Comparison of ENCODE assay signal across 26 mouse cellular contexts in the genomic region with DNA sequence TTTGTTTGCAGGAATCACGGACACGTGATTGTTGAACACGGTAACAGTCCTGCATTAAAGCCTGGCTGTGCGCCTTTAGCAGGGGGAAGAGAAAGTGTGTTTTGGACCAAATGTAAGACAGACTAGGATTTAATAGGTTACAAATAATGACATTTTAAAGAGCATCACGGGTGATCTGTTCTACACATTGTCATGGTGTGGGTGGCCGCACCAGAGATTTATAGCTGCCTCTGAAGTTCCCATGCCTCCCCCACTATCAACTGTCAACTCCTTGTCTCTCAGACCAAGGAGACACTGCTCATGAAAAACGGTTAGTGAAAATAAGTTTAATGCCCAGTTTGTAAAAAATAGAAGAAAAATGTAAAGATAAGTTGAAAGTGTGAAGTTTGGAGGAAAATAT.
"Had no signal": no experiment of that assay in that cellular context is flagged by ENCODE, and none has a peak within 500 bp of the region (broad histone marks: within the 10 kb centered on the region; RNA-seq: fewer than 3 reads in every experiment).

No protein-coding gene starts in this region.

- H3K4me2 ChIP-seq: heart, embryonic 12.5 days; hindbrain, embryonic 12.5 days; hindbrain, embryonic 14.5 days; intestine, embryonic 15.5 days; limb, embryonic 12.5 days; liver, embryonic 11.5 days; liver, embryonic 13.5 days; liver, embryonic 15.5 days had no signal

- H3K27me3 ChIP-seq: heart, embryonic 12.5 days; hindbrain, embryonic 12.5 days; intestine, embryonic 15.5 days; limb, embryonic 12.5 days; liver, embryonic 13.5 days had no signal

- H3K4me3 ChIP-seq: gastrocnemius, adult 2 months; heart, embryonic 10.5 days; heart, embryonic 12.5 days; hindbrain, embryonic 10.5 days; hindbrain, embryonic 12.5 days; intestine, embryonic 15.5 days; layer of hippocampus, adult 2 months; left cerebral cortex, adult 2 months; limb, embryonic 10.5 days; limb, embryonic 12.5 days; liver, embryonic 13.5 days; liver, embryonic 15.5 days had no signal

- H3K36me3 ChIP-seq: heart, embryonic 10.5 days; heart, embryonic 12.5 days; hindbrain, embryonic 10.5 days; hindbrain, embryonic 12.5 days; intestine, embryonic 15.5 days; limb, embryonic 10.5 days; limb, embryonic 12.5 days; liver, embryonic 13.5 days; liver, embryonic 15.5 days had no signal

- H3K27ac ChIP-seq: gastrocnemius, adult 2 months; heart, embryonic 10.5 days; hindbrain, embryonic 10.5 days; hindbrain, embryonic 12.5 days; hindbrain, embryonic 14.5 days; intestine, embryonic 15.5 days; layer of hippocampus, adult 2 months; left cerebral cortex, adult 2 months; limb, embryonic 10.5 days; limb, embryonic 12.5 days; liver, embryonic 13.5 days; liver, embryonic 15.5 days had no signal

- ATAC-seq: hindbrain, embryonic 16.5 days; inflammation-experienced regulatory T-cells, adult 6 months; intestine, embryonic 15.5 days; intestine, postnatal 0 days; liver, postnatal 0 days had no signal

- H3K9me3 ChIP-seq: heart, embryonic 10.5 days; heart, embryonic 12.5 days; hindbrain, embryonic 10.5 days; hindbrain, embryonic 12.5 days; intestine, embryonic 15.5 days; limb, embryonic 10.5 days; limb, embryonic 12.5 days; liver, embryonic 13.5 days; liver, embryonic 15.5 days had no signal

- DNase-seq: gastrocnemius, adult 2 months; gastrocnemius, postnatal 10 days; gastrocnemius, postnatal 25 days; heart, postnatal 10 days; heart, postnatal 4 days; kidney, adult 18-20 months; kidney, adult 9 months; kidney, postnatal 36 days; liver; liver, embryonic 13.5 days; liver, postnatal 0 days had no signal

- H3K9ac ChIP-seq: heart, embryonic 12.5 days; hindbrain, embryonic 12.5 days; hindbrain, embryonic 14.5 days; intestine, embryonic 15.5 days; limb, embryonic 12.5 days; liver, embryonic 13.5 days; liver, embryonic 15.5 days; liver, postnatal 0 days had no signal
